Mouse (Mus musculus) splenic B cell, adult 2 months (primary cell): ENCODE data around the gene Fam168a.

Source experiments
- DNase-seq: peaks from one replicate; pipeline ENCODE4 v3.0.0-alpha.2; 2011; ENCODE audit warnings: low read depth, low spot score
- H3K27me3 ChIP-seq: 2 replicates; pipeline ENCODE4 v1.6.1; 2012; ENCODE audit warnings: mild to moderate bottlenecking, low read length, moderate library complexity, mixed read lengths; ENCODE audit not compliant: control insufficient read depth, poor library complexity, insufficient read depth, severe bottlenecking
- H3K36me3 ChIP-seq: 2 replicates; pipeline ENCODE4 v1.6.1; 2012; ENCODE audit warnings: mild to moderate bottlenecking, low read length, moderate library complexity, mixed read lengths; ENCODE audit not compliant: control insufficient read depth, poor library complexity, insufficient read depth, severe bottlenecking

Fam168a gene

GRCm38 (mm10) chr7:100869877-100870629 is 163.6 kb downstream of the Fam168a start:
- Histone ChIP-seq H3K36me3 (no peaks in the 10 kb centered on the region), H3K27me3 (no peaks in the 10 kb centered on the region)
- no peak for DNase-seq

GRCm38 (mm10) chr7:100871355-100871754 is 164.9 kb downstream of the Fam168a start:
- no peak for DNase-seq
- H3K36me3 ChIP-seq, result no peaks in the 10 kb centered on the region
- H3K27me3 ChIP-seq, result no peaks in the 10 kb centered on the region

GRCm38 (mm10) chr7:100871892-100872291 is 165.5 kb downstream of the Fam168a start:
- DNase-seq, result no peak
- Histone ChIP-seq H3K27me3 (no peaks in the 10 kb centered on the region), H3K36me3 (no peaks in the 10 kb centered on the region)

- no peak for DNase-seq
- no peaks in the 10 kb centered on the region for H3K36me3 ChIP-seq
- H3K27me3 ChIP-seq, result no peaks in the 10 kb centered on the region
Measured at GRCm38 (mm10) chr7:100873197-100873596, 166.8 kb downstream of the Fam168a start.

- DNase-seq, result peak; percentile 27
- H3K27me3 ChIP-seq, result no peaks in the 10 kb centered on the region
- H3K36me3 ChIP-seq, result no peaks in the 10 kb centered on the region
Measured at GRCm38 (mm10) chr7:100875822-100876221, 169.4 kb downstream of the Fam168a start.

- no peak for DNase-seq
- no peaks in the 10 kb centered on the region for H3K27me3 ChIP-seq
Measured at GRCm38 (mm10) chr7:100876293-100876692, 169.9 kb downstream of the Fam168a start.

GRCm38 (mm10) chr7:100876771-100877170 is 170.3 kb downstream of the Fam168a start:
- Histone ChIP-seq H3K36me3 (no peaks in the 10 kb centered on the region), H3K27me3 (no peaks in the 10 kb centered on the region)

More at GRCm38 (mm10) chr7:100876293-100876692, 169.9 kb downstream of the Fam168a start:
- H3K36me3 ChIP-seq, result no peaks in the 10 kb centered on the region

GRCm38 (mm10) chr7:100879595-100879994 is 173.2 kb downstream of the Fam168a start:
- DNase-seq, result peak; percentile 76
- H3K27me3 ChIP-seq, result no peaks in the 10 kb centered on the region
- no peaks in the 10 kb centered on the region for H3K36me3 ChIP-seq

More at GRCm38 (mm10) chr7:100876771-100877170, 170.3 kb downstream of the Fam168a start:
- no peak for DNase-seq

- no peaks in the 10 kb centered on the region for H3K27me3 ChIP-seq
- no peak for DNase-seq
Measured at GRCm38 (mm10) chr7:100881531-100881930, 175.1 kb downstream of the Fam168a start.

GRCm38 (mm10) chr7:100881950-100882349 is 175.5 kb downstream of the Fam168a start:
- Histone ChIP-seq H3K27me3 (no peaks in the 10 kb centered on the region), H3K36me3 (no peaks in the 10 kb centered on the region)
- DNase-seq, result no peak

More at GRCm38 (mm10) chr7:100881531-100881930, 175.1 kb downstream of the Fam168a start:
- H3K36me3 ChIP-seq, result no peaks in the 10 kb centered on the region

- H3K36me3 ChIP-seq, result no peaks in the 10 kb centered on the region
Measured at GRCm38 (mm10) chr7:100884460-100884859, 178.0 kb downstream of the Fam168a start.

GRCm38 (mm10) chr7:100886535-100886934 is 180.1 kb downstream of the Fam168a start:
- peak; percentile 81 for DNase-seq
- Histone ChIP-seq H3K27me3 (no peaks in the 10 kb centered on the region), H3K36me3 (no peaks in the 10 kb centered on the region)

More at GRCm38 (mm10) chr7:100884460-100884859, 178.0 kb downstream of the Fam168a start:
- no peak for DNase-seq
- H3K27me3 ChIP-seq, result no peaks in the 10 kb centered on the region
